Mouse (Mus musculus): Measurements from ENCODE around the gene Mgat1.
"Not testable (repeated sequence)": the region's sequence is repeated elsewhere in the genome, so short reads cannot be mapped to it uniquely, and the experiment has no call there.

The Mgat1 gene

GRCm38 (mm10) chr11:49264081-49264480 lies 20.1 kb downstream of the Mgat1 start:
- no peak for DNase-seq (ENCODE audit: low spot score in 2 of 2)

- no peak for DNase-seq (ENCODE audit: low spot score in 2 of 2)
Measured at GRCm38 (mm10) chr11:49264622-49265021, 20.6 kb downstream of the Mgat1 start.

- no peak for DNase-seq (ENCODE audit: low spot score in 2 of 2)
Measured at GRCm38 (mm10) chr11:49265101-49265500, 21.1 kb downstream of the Mgat1 start.

DNA sequence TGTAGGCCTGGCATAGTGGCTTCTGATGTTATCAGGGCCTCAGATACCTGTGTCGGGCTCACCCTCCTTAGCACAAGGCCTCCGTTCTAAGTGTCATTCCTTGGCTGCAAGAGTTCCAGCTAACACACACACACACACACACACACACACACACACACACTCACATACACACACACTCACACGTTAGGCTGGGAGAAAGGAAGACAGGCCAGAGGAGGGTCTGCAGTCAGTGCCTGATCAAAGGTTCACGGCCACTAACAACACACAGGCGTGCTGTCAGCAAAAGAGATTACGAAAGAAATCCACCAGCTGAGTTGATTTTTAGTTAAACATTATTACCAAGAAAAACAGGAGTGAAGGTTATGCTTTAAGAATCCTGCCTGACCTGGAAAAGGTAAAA lies 22.7 kb downstream of the Mgat1 start:
- DNase-seq (ENCODE audit: low spot score in 2 of 2) = no peak

DNA sequence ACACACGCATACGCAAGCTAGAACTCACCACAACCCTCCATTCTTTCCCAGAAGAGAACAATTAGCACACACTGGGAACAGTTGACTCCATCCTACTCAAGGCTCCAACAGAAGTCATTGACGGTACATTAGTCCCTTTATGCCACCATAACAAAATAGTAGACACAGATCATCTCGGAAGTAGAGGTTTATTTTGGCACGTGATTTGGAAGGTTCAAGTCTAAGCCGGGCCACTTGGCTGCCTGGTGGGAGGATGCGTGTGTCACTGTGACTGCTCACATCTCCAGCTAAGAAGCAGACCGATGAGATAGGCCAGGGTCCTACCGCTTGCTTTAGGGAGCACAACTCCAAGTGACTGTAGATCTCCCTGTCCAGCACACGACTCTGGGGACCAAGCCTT lies 23.3 kb downstream of the Mgat1 start:
- no peak for DNase-seq (ENCODE audit: low spot score in 2 of 2)

DNA sequence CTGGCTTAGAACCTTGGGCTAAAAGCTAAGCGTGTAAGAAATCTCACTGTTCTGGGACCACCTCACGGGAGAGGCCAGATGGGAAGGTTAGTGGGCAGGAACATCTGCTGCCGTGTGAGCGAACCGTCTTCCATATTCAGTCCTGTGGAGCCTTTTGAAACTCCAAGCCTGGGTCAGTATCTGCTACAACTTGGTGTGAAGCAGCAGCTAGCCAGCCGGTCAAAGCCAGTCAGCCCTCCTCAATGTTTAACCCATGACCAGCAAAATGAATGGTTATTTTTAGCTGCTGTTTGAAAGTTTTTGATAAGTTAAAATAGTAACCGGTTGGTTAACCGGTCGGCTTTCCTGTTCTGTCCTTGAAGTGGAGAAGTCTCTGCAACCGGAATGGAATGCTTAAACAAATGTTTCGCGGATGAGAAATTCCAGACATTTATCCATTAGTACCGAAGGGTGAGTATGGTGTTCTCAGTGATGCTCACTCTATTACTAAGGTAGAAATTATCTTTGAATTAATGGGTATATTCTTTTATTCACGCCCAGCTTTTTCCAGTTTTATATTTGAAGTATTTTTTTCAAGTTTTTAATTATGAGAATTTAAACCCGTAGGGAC lies 24.1 kb downstream of the Mgat1 start:
- DNase-seq (ENCODE audit: low spot score in 2 of 2) = no peak

DNA sequence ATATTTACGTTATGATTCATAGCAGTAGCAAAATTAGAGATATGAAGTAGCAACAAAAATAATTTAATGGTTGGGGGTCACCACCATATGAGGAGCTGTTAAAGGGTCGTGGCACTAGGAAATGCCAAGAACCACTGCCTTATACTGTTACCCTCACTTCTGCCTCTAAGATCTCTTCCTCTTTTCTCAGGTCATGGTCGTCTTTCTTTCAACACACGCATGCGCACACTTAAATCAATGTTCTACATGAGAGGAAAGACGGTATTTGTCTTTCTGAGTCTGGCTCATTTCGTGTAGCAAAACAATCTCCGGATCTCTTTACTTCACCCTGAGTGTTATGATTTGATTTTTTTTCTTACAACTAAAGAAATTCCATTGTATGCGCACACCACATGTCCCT lies 25.8 kb downstream of the Mgat1 start:
- no peak for DNase-seq (ENCODE audit: low spot score in 2 of 2)

DNA sequence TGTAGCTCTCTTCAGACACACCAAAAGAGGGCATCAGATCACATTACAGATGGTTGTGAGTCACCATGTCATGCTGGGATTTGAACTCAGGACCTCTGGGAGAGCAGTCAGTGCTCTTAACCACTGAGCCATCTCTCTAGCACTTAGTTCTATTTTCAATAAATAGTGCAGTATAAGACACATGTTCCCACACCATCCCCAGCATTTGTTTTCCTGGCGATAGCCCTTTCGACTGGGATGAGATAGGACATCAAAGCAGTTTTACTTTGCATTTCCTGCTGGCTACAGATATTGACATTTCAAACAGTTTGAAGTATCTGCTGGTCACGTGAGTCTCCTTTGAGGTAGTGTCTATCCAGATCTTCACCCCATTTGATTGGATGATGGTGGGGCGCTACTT lies 26.4 kb downstream of the Mgat1 start:
- DNase-seq (ENCODE audit: low spot score in 2 of 2) = no peak

GRCm38 (mm10) chr11:49271334-49271733 lies 27.3 kb downstream of the Mgat1 start:
- DNase-seq (ENCODE audit: low spot score in 2 of 2) = peak in 1 of 2 experiments; percentile 34

DNA sequence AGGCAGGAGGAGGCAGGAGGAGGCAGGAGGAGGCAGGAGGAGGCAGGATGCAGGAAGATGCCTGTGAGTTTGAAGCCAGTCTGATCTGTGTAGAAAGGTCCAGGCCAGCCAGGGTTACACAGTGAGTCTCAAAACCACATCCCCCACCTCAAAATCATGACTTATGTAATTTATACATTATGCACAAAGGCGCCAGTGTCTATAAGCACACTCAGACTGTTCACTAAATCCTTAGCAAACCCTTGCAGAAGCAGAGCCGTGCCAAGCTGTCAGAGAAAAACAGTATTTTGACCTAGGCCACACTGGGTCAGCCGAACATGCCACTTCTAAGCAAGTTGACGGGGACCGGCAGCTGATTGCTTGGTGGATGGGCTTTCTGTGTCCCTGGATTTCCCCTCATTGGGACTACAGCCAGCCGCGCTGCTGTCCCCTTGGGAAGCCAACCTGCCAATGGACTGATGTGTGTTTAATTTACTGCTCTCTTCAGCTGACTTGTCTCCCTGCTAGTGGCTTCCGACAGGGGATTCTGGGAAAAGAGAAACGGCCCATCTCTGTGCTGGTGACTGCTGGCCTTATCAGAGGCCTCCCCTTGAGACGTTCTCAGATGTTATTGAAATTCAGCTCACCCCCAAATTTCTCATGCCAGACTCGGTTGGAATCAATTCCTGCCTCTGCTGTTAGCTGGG lies 30.0 kb downstream of the Mgat1 start:
- DNase-seq (ENCODE audit: low spot score in 2 of 2) = no peak

DNA sequence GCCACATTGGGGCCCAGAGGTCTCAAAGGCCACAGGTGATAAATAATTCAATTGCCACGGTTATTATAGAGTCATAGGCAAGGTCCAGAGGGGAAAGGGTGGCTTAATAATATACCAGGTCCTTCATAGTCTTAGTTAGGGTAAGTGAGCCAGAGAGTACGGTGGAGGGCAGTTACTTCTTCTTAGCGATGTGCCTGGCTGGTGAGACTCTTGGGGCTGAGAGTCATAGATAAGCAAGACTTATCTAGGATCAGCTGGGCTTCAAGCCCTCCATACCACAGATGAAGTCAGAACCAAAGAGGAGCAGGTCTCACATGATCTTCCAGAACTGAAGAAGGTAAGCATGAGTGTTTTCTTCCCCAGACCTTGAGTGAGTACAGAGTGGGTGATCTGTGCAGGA lies 34.2 kb downstream of the Mgat1 start, which contains the start of gene Olfr1393:
Gene Olfr1393, plus strand, starts transcription at position 83 of the 400 bp plus-strand sequence.
- no peak for DNase-seq (ENCODE audit: low spot score in 2 of 2)

GRCm38 (mm10) chr11:49284982-49285381 lies 41.0 kb downstream of the Mgat1 start, which contains the start of gene Olfr1392:
Gene Olfr1392, plus strand, starts transcription at chr11:49285282.
- not testable (repeated sequence) for DNase-seq (ENCODE audit: low spot score in 2 of 2)

DNA sequence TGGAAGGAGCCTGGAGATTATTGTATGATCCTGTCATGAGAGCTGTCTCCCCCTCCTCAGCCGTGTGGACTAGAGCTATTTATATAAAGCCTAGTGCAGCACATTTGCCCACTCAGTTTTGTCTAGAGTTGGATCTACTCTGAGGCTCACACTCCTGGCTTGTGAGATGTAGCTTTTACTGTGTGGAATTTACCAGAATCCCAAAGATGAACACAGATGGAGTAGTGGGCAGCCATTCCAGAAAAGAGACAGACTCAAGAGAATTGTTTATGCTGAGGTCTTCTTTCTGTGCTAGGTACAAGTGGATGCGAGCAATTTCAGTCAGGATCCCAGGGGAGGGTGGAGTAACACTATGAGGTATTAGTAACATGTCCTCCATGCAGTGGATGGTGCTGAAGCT lies 43.3 kb downstream of the Mgat1 start:
- no peak for DNase-seq (ENCODE audit: low spot score in 2 of 2)

GRCm38 (mm10) chr11:49292777-49293176 lies 48.8 kb downstream of the Mgat1 start:
- no peak for DNase-seq (ENCODE audit: low spot score in 2 of 2)

DNA sequence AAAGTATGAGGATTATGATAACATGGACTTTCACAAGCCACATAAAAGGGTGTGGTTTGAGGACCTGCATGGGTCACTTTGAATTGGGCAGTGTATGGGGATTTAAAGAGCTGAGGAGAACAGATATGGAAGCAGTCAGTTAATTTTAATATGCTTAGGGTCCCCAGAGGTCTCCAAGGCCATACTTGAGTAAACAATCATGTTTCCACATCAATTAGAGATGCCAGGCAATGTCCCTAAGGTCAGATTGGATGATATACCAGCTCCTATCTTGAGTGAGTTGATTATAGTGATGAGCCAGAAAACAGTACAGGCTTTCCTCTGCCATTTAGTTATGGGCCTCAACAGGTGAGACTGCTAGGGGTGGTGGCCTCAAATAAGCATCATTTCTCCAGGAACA lies 60.5 kb downstream of the Mgat1 start, which contains the start of gene Olfr10:
Gene Olfr10, plus strand, starts transcription at position 301 of the 400 bp plus-strand sequence.
- no peak for DNase-seq (ENCODE audit: low spot score in 2 of 2)

GRCm38 (mm10) chr11:49308547-49308946 lies 64.6 kb downstream of the Mgat1 start:
- DNase-seq (ENCODE audit: low spot score in 2 of 2) = not testable (repeated sequence)

Measured in cerebellum, postnatal 4 days (tissue).